Mouse (Mus musculus) c-Kit-positive CD71-positive TER-119-negative erythroid progenitor cells, embryonic 14.5 days (primary cell): ENCODE data around the gene Zmiz1.

Experiments
- DNase-seq: peaks from one replicate; pipeline ENCODE4 v3.0.0-alpha.2; 2013; ENCODE audit warnings: low read depth

The Zmiz1 gene

GRCm38 (mm10) chr14:25686983-25687901 lies 228.3 kb downstream of the Zmiz1 start:
- DNase-seq = no peak

- no peak for DNase-seq
Measured at GRCm38 (mm10) chr14:25693271-25693887, 234.4 kb downstream of the Zmiz1 start.

GRCm38 (mm10) chr14:25693888-25694568 lies 235.0 kb downstream of the Zmiz1 start, which contains the start of gene Ppif:
Gene Ppif, plus strand, starts transcription at chr14:25694154.
- DNase-seq = peak; percentile 88

DNA sequence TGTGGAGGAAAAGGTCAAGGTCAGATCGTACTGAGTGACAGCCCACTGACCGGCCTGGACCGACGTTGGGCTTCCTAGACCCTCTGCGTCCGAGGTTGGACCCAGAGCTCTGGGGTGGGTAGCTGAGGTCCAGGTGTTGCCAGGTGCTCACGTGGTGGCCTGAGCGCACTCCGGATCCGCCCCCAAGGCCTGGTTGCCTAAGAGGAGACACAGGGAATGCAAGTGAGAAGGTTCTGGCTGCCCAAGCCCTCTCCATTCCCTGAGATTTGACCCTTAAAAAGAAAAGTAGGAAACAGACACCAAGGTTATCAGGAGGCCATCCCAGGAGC lies 235.5 kb downstream of the Zmiz1 start:
- peak; percentile 3 for DNase-seq

DNA sequence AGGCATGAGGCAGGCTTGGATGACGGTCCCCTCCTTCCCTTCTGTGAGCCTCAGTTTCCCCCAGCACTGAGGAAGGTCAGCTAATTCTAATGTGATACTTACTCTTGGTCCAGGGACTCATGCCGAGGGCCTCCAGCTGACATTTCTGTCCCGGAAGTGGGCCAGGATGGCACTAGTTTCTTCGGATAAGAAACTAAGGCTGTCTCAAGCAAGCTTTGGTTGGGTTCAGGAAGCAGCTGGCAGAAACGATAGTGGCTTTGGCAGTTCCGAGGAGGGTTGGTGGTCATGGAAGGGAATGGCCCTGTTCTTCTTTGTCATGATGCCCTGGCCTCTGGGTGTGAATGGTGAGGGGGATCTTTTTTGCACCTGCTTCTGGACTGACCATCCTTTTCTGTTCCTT lies 236.1 kb downstream of the Zmiz1 start:
- peak; percentile 29 for DNase-seq

DNA sequence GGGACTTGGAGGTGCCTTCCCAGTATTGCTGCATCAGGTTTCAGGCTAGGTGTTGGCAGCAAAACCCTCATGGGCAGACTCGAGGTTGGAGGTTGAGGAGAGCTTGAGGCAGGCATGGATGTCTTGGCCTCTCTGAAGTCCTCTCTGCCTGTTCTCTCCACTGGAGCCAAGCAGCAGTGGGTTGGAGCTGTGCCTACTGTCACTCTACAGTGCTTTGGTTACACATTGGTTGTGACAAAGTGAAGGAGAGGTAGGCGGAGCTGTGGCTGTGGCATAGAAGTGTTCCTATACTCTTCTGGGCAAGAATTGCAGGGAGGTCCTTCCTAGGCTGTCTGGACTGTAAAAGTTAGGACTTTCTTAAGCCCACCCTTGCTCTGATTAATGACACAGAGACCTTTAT lies 237.4 kb downstream of the Zmiz1 start:
- no peak for DNase-seq

DNA sequence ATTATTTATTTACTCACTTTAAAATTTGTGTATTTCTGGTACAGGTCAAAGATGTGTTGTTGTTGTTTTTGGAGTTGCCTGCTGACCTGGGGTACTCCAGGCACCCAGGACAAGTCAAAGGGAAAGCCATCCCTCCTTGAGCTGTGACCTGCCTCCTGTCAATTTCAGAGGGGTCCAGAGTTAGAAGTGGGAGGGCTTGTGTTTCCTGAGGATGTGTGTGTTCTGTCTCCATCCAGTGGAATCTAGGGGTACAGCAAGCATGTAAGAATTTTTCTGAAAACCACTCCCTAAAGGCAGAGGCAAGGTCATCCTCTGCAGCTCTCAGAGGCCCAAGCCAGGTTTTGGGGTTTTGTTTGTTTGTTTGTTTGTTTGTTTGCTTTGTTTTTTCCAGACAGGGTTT lies 243.0 kb downstream of the Zmiz1 start:
- DNase-seq = peak; percentile 31

DNA sequence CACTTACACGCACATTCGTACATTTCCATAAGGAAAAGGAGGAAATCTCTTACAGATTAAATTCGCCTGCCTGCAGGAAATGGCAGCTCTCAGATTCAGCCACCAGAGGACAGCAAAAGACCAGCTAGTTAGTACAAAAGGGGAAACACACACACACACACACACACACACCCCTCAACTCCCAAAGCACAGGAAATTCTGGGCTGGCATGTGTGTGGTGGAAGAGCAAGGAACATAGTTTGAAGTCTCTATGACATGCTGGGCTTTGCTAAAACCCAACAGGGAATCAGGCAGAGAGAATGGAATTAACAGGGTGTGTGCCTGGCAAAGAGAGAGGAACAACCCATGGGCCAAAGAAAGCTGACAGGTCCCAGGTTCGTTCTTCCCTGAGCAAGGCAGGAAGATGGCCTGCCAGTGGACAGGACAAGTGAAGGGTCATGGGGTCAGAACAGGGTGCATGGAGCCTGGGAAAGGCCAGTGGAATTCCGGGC lies 248.8 kb downstream of the Zmiz1 start:
- no peak for DNase-seq

DNA sequence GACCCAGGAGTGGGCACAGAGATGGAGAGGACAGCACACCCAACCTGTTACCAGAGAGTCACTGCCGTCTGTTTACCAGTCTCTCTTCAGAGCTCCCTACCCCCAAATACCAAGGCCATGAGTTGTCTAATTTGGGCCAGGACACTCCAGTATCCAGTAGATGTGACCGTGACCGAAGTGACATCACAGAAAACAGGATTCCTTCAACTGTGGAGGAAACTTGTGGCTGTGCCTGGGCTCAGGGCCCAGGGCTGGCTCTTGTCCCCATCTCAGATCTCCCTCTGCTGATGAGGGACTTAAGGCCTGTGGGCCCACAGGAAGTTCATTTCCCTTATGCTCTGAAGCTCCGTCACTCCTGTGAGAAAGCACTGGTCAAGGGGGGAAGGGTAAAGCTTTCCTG lies 249.5 kb downstream of the Zmiz1 start:
- DNase-seq = no peak

- no peak for DNase-seq
Measured at GRCm38 (mm10) chr14:25708917-25709316, 249.9 kb downstream of the Zmiz1 start.

GRCm38 (mm10) chr14:25710073-25710472 lies 251.1 kb downstream of the Zmiz1 start:
- DNase-seq = peak; percentile 24

- no peak for DNase-seq
Measured at GRCm38 (mm10) chr14:25710681-25711080, 251.7 kb downstream of the Zmiz1 start.

- no peak for DNase-seq
Measured at GRCm38 (mm10) chr14:25711177-25711576, 252.2 kb downstream of the Zmiz1 start.

DNA sequence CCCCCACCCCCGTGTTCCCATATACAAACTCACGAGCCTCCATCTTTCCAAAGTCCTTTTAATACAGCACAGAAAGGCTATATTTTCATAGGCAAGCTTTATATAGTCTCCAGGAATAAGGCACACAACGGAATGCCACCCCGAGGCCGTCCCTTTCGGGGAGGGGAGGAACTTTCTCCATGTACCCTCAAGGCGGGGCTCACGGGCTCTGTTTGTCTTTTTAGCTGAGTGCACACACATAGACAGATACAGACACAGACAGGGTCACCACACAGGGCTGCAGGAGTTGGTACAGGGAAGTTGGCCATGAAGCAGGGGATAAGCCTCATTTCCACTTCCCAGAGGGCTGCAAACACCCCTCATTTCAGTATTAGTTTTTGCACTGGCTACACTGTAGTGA lies 252.6 kb downstream of the Zmiz1 start:
- no peak for DNase-seq

DNA sequence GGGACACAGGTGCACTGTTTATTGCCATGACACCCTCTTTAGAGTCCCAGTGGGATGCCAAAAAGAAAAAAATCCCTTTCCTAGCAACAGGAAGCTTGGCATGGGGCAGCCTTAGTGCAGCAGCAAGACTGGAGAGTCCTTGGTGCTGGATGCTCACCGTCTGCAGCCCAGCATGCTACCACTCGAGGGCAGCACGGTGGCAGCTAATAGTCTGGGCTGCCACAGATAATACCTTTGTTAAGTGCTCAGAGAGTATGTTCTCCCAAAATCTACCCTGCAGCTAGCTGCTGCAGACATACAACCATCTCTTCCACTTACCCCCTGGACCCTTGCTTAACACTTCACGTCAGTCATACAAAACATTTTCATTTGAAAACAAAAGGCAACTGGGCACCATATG lies 254.5 kb downstream of the Zmiz1 start:
- DNase-seq = no peak
